ENCODE assay signal across 8 mouse cellular contexts in genomic region chr10:21995221-21995620, GRCm38 (mm10).
DNase-seq lines count a peak whose midpoint lies in the region; ATAC-seq and TF ChIP-seq lines count a peak whose summit lies in the region.

No protein-coding gene starts in this region.

- TF ChIP-seq CTCF in bone marrow, adult 2 months (IDR thresholded peaks at IDR 0.05; ENCODE audit: control insufficient read depth, insufficient read depth, low read length), result no peak

- no peak overlapping the region for H3K27ac ChIP-seq in bone marrow, adult 2 months (ENCODE audit: control insufficient read depth, insufficient read depth, low read depth, low read length, poor library complexity)
- peak overlapping the region; percentile 69; the same call in 1 of the 2 replicates for H3K27ac ChIP-seq in embryonic facial prominence, embryonic 14.5 days (replicated peaks; ENCODE audit: low read depth, low read length)
- H3K27ac ChIP-seq in hindbrain, embryonic 13.5 days, result no peak overlapping the region
- H3K27ac ChIP-seq in stomach, embryonic 16.5 days (ENCODE audit: low read length), result no peak overlapping the region; the same call in 1 of the 2 replicates

- DNase-seq in heart, adult 18-20 months, result peak; percentile 75 to 83
- no peak for DNase-seq in heart, adult 11 months
- DNase-seq in embryonic facial prominence, embryonic 14.5 days (ENCODE audit: low spot score), result peak; percentile 92
- peak; percentile 48 for DNase-seq in left cerebral cortex, postnatal 4 days

- ATAC-seq in embryonic facial prominence, embryonic 14.5 days (ENCODE audit: low read depth), result no peak
- ATAC-seq in hindbrain, embryonic 13.5 days (ENCODE audit: low FRiP score), result no peak
- ATAC-seq in megakaryocyte-erythroid progenitor cell, adult 5-6 weeks (replicated peaks; ENCODE audit: low FRiP score, low TSS enrichment, poor library complexity, severe bottlenecking), result 0 out of 2 replicates have a peak, but pooled peaks have one; percentile 39
- no peak for ATAC-seq in stomach, embryonic 16.5 days (ENCODE audit: insufficient read depth, low FRiP score)

- H3K36me3 ChIP-seq in embryonic facial prominence, embryonic 14.5 days (ENCODE audit: control insufficient read depth, insufficient read depth, low read length), result peaks cover 27% of the 10 kb centered on the region
- H3K36me3 ChIP-seq in hindbrain, embryonic 13.5 days, result peaks cover 25% of the 10 kb centered on the region
- H3K36me3 ChIP-seq in stomach, embryonic 16.5 days (ENCODE audit: control insufficient read depth, insufficient read depth, low read length), result 0 out of 2 replicates have a peak, but pooled peaks cover 4% of the 10 kb centered on the region

- no peaks in the 10 kb centered on the region for H3K4me1 ChIP-seq in bone marrow, adult 2 months (ENCODE audit: control insufficient read depth, insufficient read depth, low read length)
- peaks cover 19% of the 10 kb centered on the region for H3K4me1 ChIP-seq in embryonic facial prominence, embryonic 14.5 days (ENCODE audit: control insufficient read depth, insufficient read depth, low read length)
- peaks cover 44% of the 10 kb centered on the region for H3K4me1 ChIP-seq in hindbrain, embryonic 13.5 days (replicated peaks)
- peaks cover 20% of the 10 kb centered on the region for H3K4me1 ChIP-seq in stomach, embryonic 16.5 days (ENCODE audit: control insufficient read depth, insufficient read depth, low read length)

- H3K27me3 ChIP-seq in embryonic facial prominence, embryonic 14.5 days (replicated peaks; ENCODE audit: control insufficient read depth, insufficient read depth, low read length), result peaks cover 2% of the 10 kb centered on the region; the same call in 1 of the 2 replicates
- H3K27me3 ChIP-seq in hindbrain, embryonic 13.5 days, result peaks cover 30% of the 10 kb centered on the region
- no peaks in the 10 kb centered on the region for H3K27me3 ChIP-seq in stomach, embryonic 16.5 days (ENCODE audit: control insufficient read depth, insufficient read depth, low read length)

- H3K9ac ChIP-seq in embryonic facial prominence, embryonic 14.5 days (ENCODE audit: low read depth, low read length), result peak overlapping the region; percentile 81
- peak overlapping the region; percentile 82; the same call in 1 of the 2 replicates for H3K9ac ChIP-seq in hindbrain, embryonic 13.5 days
- H3K9ac ChIP-seq in stomach, embryonic 16.5 days (ENCODE audit: low read length), result peak overlapping the region; percentile 65

- peak overlapping the region; percentile 88 for H3K4me3 ChIP-seq in bone marrow, adult 2 months (replicated peaks; ENCODE audit: control insufficient read depth, low read depth, low read length)
- H3K4me3 ChIP-seq in embryonic facial prominence, embryonic 14.5 days (ENCODE audit: low read depth, low read length), result peak overlapping the region; percentile 71
- H3K4me3 ChIP-seq in hindbrain, embryonic 13.5 days, result peak overlapping the region; percentile 60
- peak overlapping the region; percentile 82 for H3K4me3 ChIP-seq in stomach, embryonic 16.5 days (replicated peaks; ENCODE audit: low read length)

- intact Hi-C loops in left cerebral cortex, postnatal 4 days (cut with DNase I), result loop anchor here (2.0 to 10.0 kb wide), 5 partner anchors 112 to 530 kb away; partner anchors contain the start of gene Sgk1

- peak overlapping the region; percentile 68 for H3K4me2 ChIP-seq in embryonic facial prominence, embryonic 14.5 days (ENCODE audit: low read depth, low read length)
- peak overlapping the region; percentile 98 for H3K4me2 ChIP-seq in hindbrain, embryonic 13.5 days
- peak overlapping the region; percentile 88 for H3K4me2 ChIP-seq in stomach, embryonic 16.5 days (ENCODE audit: low read depth, low read length)

- H3K9me3 ChIP-seq in embryonic facial prominence, embryonic 14.5 days (ENCODE audit: control insufficient read depth, low read length), result no peaks in the 10 kb centered on the region
- H3K9me3 ChIP-seq in hindbrain, embryonic 13.5 days, result no peaks in the 10 kb centered on the region
- H3K9me3 ChIP-seq in stomach, embryonic 16.5 days (replicated peaks; ENCODE audit: control insufficient read depth, low read length), result no peaks in the 10 kb centered on the region

- 6% methylated on average over 12 of the region's 12 CpGs for WGBS in bone marrow, adult 2 months
- 11% methylated on average over 12 of the region's 12 CpGs for WGBS in embryonic facial prominence, embryonic 14.5 days
- 13% methylated on average over 12 of the region's 12 CpGs for WGBS in hindbrain, embryonic 13.5 days
- 9% methylated on average over 12 of the region's 12 CpGs for WGBS in stomach, embryonic 16.5 days

- TF ChIP-seq POLR2A in bone marrow, adult 2 months (IDR thresholded peaks at IDR 0.05; ENCODE audit: borderline replicate concordance, control insufficient read depth, low read depth, low read length), result no peak
